Mouse (Mus musculus): ENCODE measurements around the gene Clmp. TPM values are rescaled to one million over a fixed set of nuclear protein-coding genes. Genes with fewer than 3 reads are reported as not detected.

The Clmp gene
- total and polyA plus RNA-seq, 2 experiments from 2014 or later, result 48.8 to 57.0 TPM

- H3K4me2 ChIP-seq (ENCODE audit: low read depth, low read length, poor library complexity, severe bottlenecking), result no peak overlapping the region
- TF ChIP-seq CTCF (IDR thresholded peaks at IDR 0.05), result peak; percentile 76
- peak overlapping the region; percentile 39; the same call in 1 of the 2 replicates for H3K27ac ChIP-seq (ENCODE audit: low read depth, low read length)
- 23% methylated on average over 5 of the region's 5 CpGs for WGBS
- H3K4me3 ChIP-seq (ENCODE audit: low read depth, low read length), result no peak overlapping the region
- no peak overlapping the region for H3K9ac ChIP-seq (replicated peaks; ENCODE audit: low read length, poor library complexity, severe bottlenecking)
- no peaks in the 10 kb centered on the region for H3K27me3 ChIP-seq (ENCODE audit: insufficient read depth, low read length)
- peaks cover 5% of the 10 kb centered on the region; the same call in 1 of the 2 replicates for H3K4me1 ChIP-seq (ENCODE audit: insufficient read depth, low read length)
- ATAC-seq (ENCODE audit: low FRiP score), result peak; percentile 13; the same call in 1 of the 2 replicates
- no peaks in the 10 kb centered on the region for H3K9me3 ChIP-seq (ENCODE audit: low read length)
- peaks cover 10% of the 10 kb centered on the region; the same call in 1 of the 2 replicates for H3K36me3 ChIP-seq (ENCODE audit: insufficient read depth, low read length)
- DNase-seq (ENCODE audit: low spot score), result peak; percentile 92
Observed at GRCm38 (mm10) chr9:40806440-40807288, 120.9 kb downstream of the Clmp start.

- TF ChIP-seq CTCF (IDR thresholded peaks at IDR 0.05), result peak; percentile 35
- no peak overlapping the region for H3K4me3 ChIP-seq (ENCODE audit: low read depth, low read length)
- peak overlapping the region; percentile 39; the same call in 1 of the 2 replicates for H3K27ac ChIP-seq (ENCODE audit: low read depth, low read length)
- peak; percentile 49 for DNase-seq (ENCODE audit: low spot score)
- WGBS, result 26% methylated on average over 11 of the region's 11 CpGs
- no peak overlapping the region for H3K4me2 ChIP-seq (ENCODE audit: low read depth, low read length, poor library complexity, severe bottlenecking)
- no peak for ATAC-seq (ENCODE audit: low FRiP score)
- H3K27me3 ChIP-seq (ENCODE audit: insufficient read depth, low read length), result no peaks in the 10 kb centered on the region
- no peak overlapping the region for H3K9ac ChIP-seq (replicated peaks; ENCODE audit: low read length, poor library complexity, severe bottlenecking)
- peaks cover 5% of the 10 kb centered on the region; the same call in 1 of the 2 replicates for H3K4me1 ChIP-seq (ENCODE audit: insufficient read depth, low read length)
- no peaks in the 10 kb centered on the region for H3K9me3 ChIP-seq (ENCODE audit: low read length)
- peaks cover 10% of the 10 kb centered on the region; the same call in 1 of the 2 replicates for H3K36me3 ChIP-seq (ENCODE audit: insufficient read depth, low read length)
Observed at GRCm38 (mm10) chr9:40807289-40807920, 121.6 kb downstream of the Clmp start.

GRCm38 (mm10) chr9:40808061-40808906, 122.5 kb downstream of the Clmp start:
- no peak overlapping the region for H3K4me3 ChIP-seq (ENCODE audit: low read depth, low read length)
- no peaks in the 10 kb centered on the region for H3K27me3 ChIP-seq (ENCODE audit: insufficient read depth, low read length)
- no peak overlapping the region for H3K4me2 ChIP-seq (ENCODE audit: low read depth, low read length, poor library complexity, severe bottlenecking)
- WGBS, result 10% methylated on average over 16 of the region's 16 CpGs
- H3K9me3 ChIP-seq (ENCODE audit: low read length), result no peaks in the 10 kb centered on the region
- TF ChIP-seq CTCF (IDR thresholded peaks at IDR 0.05), result no peak
- H3K27ac ChIP-seq (ENCODE audit: low read depth, low read length), result peak overlapping the region; percentile 44; the same call in 1 of the 2 replicates
- DNase-seq (ENCODE audit: low spot score) (peak; percentile 33), ATAC-seq (ENCODE audit: low FRiP score) (no peak)
- peak overlapping the region; percentile 46 for H3K9ac ChIP-seq (replicated peaks; ENCODE audit: low read length, poor library complexity, severe bottlenecking)
- peaks cover 5% of the 10 kb centered on the region; the same call in 1 of the 2 replicates for H3K4me1 ChIP-seq (ENCODE audit: insufficient read depth, low read length)
- H3K36me3 ChIP-seq (ENCODE audit: insufficient read depth, low read length), result peaks cover 10% of the 10 kb centered on the region; the same call in 1 of the 2 replicates

- no peak for TF ChIP-seq CTCF (IDR thresholded peaks at IDR 0.05)
- peaks cover 10% of the 10 kb centered on the region; the same call in 1 of the 2 replicates for H3K36me3 ChIP-seq (ENCODE audit: insufficient read depth, low read length)
- H3K27ac ChIP-seq (ENCODE audit: low read depth, low read length), result peak overlapping the region; percentile 44; the same call in 1 of the 2 replicates
- no peak for DNase-seq (ENCODE audit: low spot score)
- H3K4me1 ChIP-seq (ENCODE audit: insufficient read depth, low read length), result peaks cover 5% of the 10 kb centered on the region; the same call in 1 of the 2 replicates
- H3K4me2 ChIP-seq (ENCODE audit: low read depth, low read length, poor library complexity, severe bottlenecking), result no peak overlapping the region
- ATAC-seq (ENCODE audit: low FRiP score), result no peak
- 22% methylated on average over 8 of the region's 8 CpGs for WGBS
- no peaks in the 10 kb centered on the region for H3K9me3 ChIP-seq (ENCODE audit: low read length)
- H3K9ac ChIP-seq (replicated peaks; ENCODE audit: low read length, poor library complexity, severe bottlenecking), result peak overlapping the region; percentile 46; the same call in 1 of the 2 replicates
- H3K4me3 ChIP-seq (ENCODE audit: low read depth, low read length), result no peak overlapping the region
- H3K27me3 ChIP-seq (ENCODE audit: insufficient read depth, low read length), result no peaks in the 10 kb centered on the region
Observed at GRCm38 (mm10) chr9:40808907-40809280, 123.1 kb downstream of the Clmp start.

- H3K9me3 ChIP-seq (ENCODE audit: low read length), result no peaks in the 10 kb centered on the region
- H3K36me3 ChIP-seq (ENCODE audit: insufficient read depth, low read length), result peaks cover 2% of the 10 kb centered on the region; the same call in 1 of the 2 replicates
- TF ChIP-seq CTCF (IDR thresholded peaks at IDR 0.05), result peak; percentile 70
- no peak overlapping the region for H3K9ac ChIP-seq (replicated peaks; ENCODE audit: low read length, poor library complexity, severe bottlenecking)
- DNase-seq (ENCODE audit: low spot score), result peak; percentile 35
- WGBS, result 48% methylated on average over 2 of the region's 2 CpGs
- H3K4me1 ChIP-seq (ENCODE audit: insufficient read depth, low read length), result peaks cover 5% of the 10 kb centered on the region; the same call in 1 of the 2 replicates
- H3K27ac ChIP-seq (ENCODE audit: low read depth, low read length), result no peak overlapping the region
- H3K4me2 ChIP-seq (ENCODE audit: low read depth, low read length, poor library complexity, severe bottlenecking), result no peak overlapping the region
- H3K27me3 ChIP-seq (ENCODE audit: insufficient read depth, low read length), result no peaks in the 10 kb centered on the region
- no peak overlapping the region for H3K4me3 ChIP-seq (ENCODE audit: low read depth, low read length)
- no peak for ATAC-seq (ENCODE audit: low FRiP score)
Observed at GRCm38 (mm10) chr9:40811860-40812259, 126.1 kb downstream of the Clmp start.

Measured in midbrain, postnatal 0 days (tissue).